In the genomic region with DNA sequence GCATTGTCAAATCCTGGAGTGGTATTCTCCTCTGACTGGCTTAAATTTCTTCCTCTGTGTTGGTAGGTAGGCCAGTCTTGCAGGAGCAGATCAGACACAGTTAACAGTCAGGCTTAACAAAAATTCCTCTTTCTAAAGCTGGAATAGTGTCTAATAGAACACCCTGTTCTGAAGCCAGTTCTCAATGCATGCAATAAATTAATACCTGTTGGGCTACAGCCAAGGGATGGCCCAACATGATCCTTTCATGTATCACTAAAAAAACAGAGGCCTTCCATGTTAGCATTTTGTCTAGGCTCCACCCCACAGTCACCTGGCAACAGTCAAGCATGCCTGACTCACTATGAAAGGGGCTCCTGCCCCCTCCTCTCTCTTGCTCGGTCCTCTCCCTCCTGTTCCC, we compare ENCODE assay signal across 12 mouse cellular contexts.
"Had no signal": no experiment of that assay in that cellular context is flagged by ENCODE, and none has a peak within 500 bp of the region (broad histone marks: within the 10 kb centered on the region; RNA-seq: fewer than 3 reads in every experiment).

No protein-coding gene starts in this region.

- DNase-seq: left cerebral cortex, postnatal 4 days; liver; liver, embryonic 13.5 days; liver, postnatal 0 days; lung, adult 18-20 months; lung, adult 2 months; lung, embryonic 14.5 days; lung, postnatal 10 days; lung, postnatal 14 days; lung, postnatal 36 days; lung, postnatal 4 days; midbrain, embryonic 14.5 days had no signal
